In genomic region chr2:33878437-33878836, GRCm38 (mm10) we compare ENCODE assay signal across 9 mouse cellular contexts. TPM values are rescaled to one million over a fixed set of nuclear protein-coding genes. Genes with fewer than 3 reads are reported as not detected.
A peak's percentile ranks its signal among the peaks of the same experiment; 100 is the strongest.
DNase-seq lines count a peak whose midpoint lies in the region; ATAC-seq lines count a peak whose summit lies in the region.
"Had no signal": no experiment of that assay in that cellular context is flagged by ENCODE, and none has a peak within 500 bp of the region (broad histone marks: within the 10 kb centered on the region; RNA-seq: fewer than 3 reads in every experiment).

No protein-coding gene starts in this region.

- H3K4me3 ChIP-seq in lung, embryonic 15.5 days, result no peak overlapping the region
- no peak overlapping the region for H3K4me3 ChIP-seq in forebrain, embryonic 10.5 days
- no peak overlapping the region for H3K4me3 ChIP-seq in limb, embryonic 12.5 days (replicated peaks)
- H3K4me3 ChIP-seq in intestine, embryonic 16.5 days (ENCODE audit: low read length), result no peak overlapping the region

- no peak overlapping the region for H3K4me2 ChIP-seq in lung, embryonic 15.5 days
- H3K4me2 ChIP-seq in limb, embryonic 12.5 days, result no peak overlapping the region
- no peak overlapping the region for H3K4me2 ChIP-seq in intestine, embryonic 16.5 days (ENCODE audit: low read depth, low read length)

- ATAC-seq in lung, embryonic 15.5 days (ENCODE audit: borderline replicate concordance, extremely low read depth, low FRiP score, low TSS enrichment), result no peak
- ATAC-seq in limb, embryonic 12.5 days (ENCODE audit: insufficient number of reproducible peaks, insufficient read depth, low FRiP score, low TSS enrichment, low read depth), result no peak
- ATAC-seq in intestine, embryonic 16.5 days, result no peak

- H3K36me3 ChIP-seq in lung, embryonic 15.5 days, result no peaks in the 10 kb centered on the region
- H3K36me3 ChIP-seq in forebrain, embryonic 10.5 days (replicated peaks), result peaks cover 21% of the 10 kb centered on the region
- H3K36me3 ChIP-seq in limb, embryonic 12.5 days, result peaks cover 8% of the 10 kb centered on the region
- H3K36me3 ChIP-seq in intestine, embryonic 16.5 days (ENCODE audit: control insufficient read depth, insufficient read depth, low read length), result no peaks in the 10 kb centered on the region

- H3K9me3 ChIP-seq in lung, embryonic 15.5 days, result no peaks in the 10 kb centered on the region
- H3K9me3 ChIP-seq in forebrain, embryonic 10.5 days, result no peaks in the 10 kb centered on the region
- no peaks in the 10 kb centered on the region for H3K9me3 ChIP-seq in limb, embryonic 12.5 days
- no peaks in the 10 kb centered on the region for H3K9me3 ChIP-seq in intestine, embryonic 16.5 days (ENCODE audit: control insufficient read depth, low read length)

- DNase-seq in lung, postnatal 25 days (ENCODE audit: low spot score), result no peak
- DNase-seq in forebrain, embryonic 10.5 days (ENCODE audit: extremely low spot score, low spot score), result peak; percentile 35
- DNase-seq in thymus, postnatal 14 days, result peak; percentile 86
- no peak for DNase-seq in right cerebral cortex, adult 2 months (ENCODE audit: low spot score in 2 of 2)
- DNase-seq in gastrocnemius, postnatal 4 days (ENCODE audit: low spot score in 2 of 2), result no peak
- DNase-seq: cerebellum, adult 8-10 months had no signal

- H3K27me3 ChIP-seq in lung, embryonic 15.5 days, result no peaks in the 10 kb centered on the region
- peaks cover 30% of the 10 kb centered on the region for H3K27me3 ChIP-seq in forebrain, embryonic 10.5 days (ENCODE audit: poor library complexity, severe bottlenecking)
- H3K27me3 ChIP-seq in limb, embryonic 12.5 days, result no peaks in the 10 kb centered on the region
- no peaks in the 10 kb centered on the region for H3K27me3 ChIP-seq in intestine, embryonic 16.5 days (replicated peaks; ENCODE audit: control insufficient read depth, insufficient read depth, low read length)

- peaks cover 65% of the 10 kb centered on the region for H3K4me1 ChIP-seq in lung, embryonic 15.5 days
- H3K4me1 ChIP-seq in forebrain, embryonic 10.5 days, result peaks cover 72% of the 10 kb centered on the region
- H3K4me1 ChIP-seq in limb, embryonic 12.5 days (replicated peaks), result peaks cover 59% of the 10 kb centered on the region
- H3K4me1 ChIP-seq in intestine, embryonic 16.5 days (ENCODE audit: control insufficient read depth, insufficient read depth, low read length), result peaks cover 24% of the 10 kb centered on the region

- H3K27ac ChIP-seq in lung, embryonic 15.5 days, result peak overlapping the region; percentile 45
- peak overlapping the region; percentile 94 for H3K27ac ChIP-seq in forebrain, embryonic 10.5 days
- H3K27ac ChIP-seq in limb, embryonic 12.5 days, result peak overlapping the region; percentile 96; the same call in 1 of the 2 replicates
- no peak overlapping the region for H3K27ac ChIP-seq in intestine, embryonic 16.5 days (ENCODE audit: low read length)

- no peak overlapping the region for H3K9ac ChIP-seq in lung, embryonic 15.5 days
- no peak overlapping the region for H3K9ac ChIP-seq in limb, embryonic 12.5 days (replicated peaks)
- no peak overlapping the region for H3K9ac ChIP-seq in intestine, embryonic 16.5 days (ENCODE audit: low read depth, low read length)

- 41% methylated on average over 11 of the region's 11 CpGs for WGBS in lung, embryonic 15.5 days
- WGBS in forebrain, embryonic 10.5 days, result 15% methylated on average over 11 of the region's 11 CpGs
- 37% methylated on average over 11 of the region's 11 CpGs for WGBS in limb, embryonic 12.5 days
- 48% methylated on average over 11 of the region's 11 CpGs for WGBS in intestine, embryonic 16.5 days

RNA-seq across cellular contexts. Expression of gene Mvb12b, which starts 9.3 kb away (rescaled TPM):
- polyA plus RNA-seq in lung, embryonic 15.5 days (2015; fragmentation: Nextera tagmentation; extraction: Ambion mirVana), result 21.8 and 22.8 TPM in 2 replicates
- 15.7 and 15.8 TPM in 2 replicates for polyA plus RNA-seq in forebrain, embryonic 10.5 days (2016; fragmentation: Nextera tagmentation; extraction: Ambion mirVana)
- polyA plus RNA-seq in limb, embryonic 12.5 days (2016; fragmentation: Nextera tagmentation; extraction: Ambion mirVana), result 25.5 and 27.3 TPM in 2 replicates
- 7.9 and 8.5 TPM in 2 replicates for polyA plus RNA-seq in intestine, embryonic 16.5 days (2015; fragmentation: Nextera tagmentation; extraction: Ambion mirVana)
- 10 to 100 TPM; 33.3 to 36.7 TPM for total RNA-seq in gastrocnemius, postnatal 4 days (2021)

Comparison
In these comparisons a context has a peak if more than half of its experiments do, and no peak if none do; other contexts are left out.
1. DNase-seq: peak in forebrain, embryonic 10.5 days (single experiment) and thymus, postnatal 14 days (single experiment); none in lung, postnatal 25 days (single experiment), right cerebral cortex, adult 2 months (0 of 2) and gastrocnemius, postnatal 4 days (0 of 2).